Mouse (Mus musculus) midbrain, embryonic 14.5 days (tissue): ENCODE results near the gene Nol4l. TPM values are rescaled to one million over a fixed set of nuclear protein-coding genes. Genes with fewer than 3 reads are reported as not detected.

Source experiments
- ATAC-seq: fragments of 200-750 bp; cut with Nextera tagmentation; 2 replicates; pipeline ENCODE4 v1.8.0; 2017; ENCODE audit warnings: moderate number of reproducible peaks, moderate library complexity; ENCODE audit not compliant: low FRiP score, low TSS enrichment
- DNase-seq: peaks from one replicate; pipeline ENCODE4 v3.0.0-alpha.2; 2015
- H3K27ac ChIP-seq: fragments of 300-500 bp; sonication (generic); replicated peaks from 2 replicates; pipeline ENCODE4 v1.5.1; 2014; ENCODE audit warnings: mild to moderate bottlenecking, low read depth, low read length, moderate library complexity
- H3K27me3 ChIP-seq: fragments of 300-500 bp; sonication (generic); 2 replicates; pipeline ENCODE4 v1.6.1; 2014; ENCODE audit warnings: low read length, control low read depth, mixed read lengths; ENCODE audit not compliant: control insufficient read depth, insufficient read depth
- H3K36me3 ChIP-seq: fragments of 300-500 bp; sonication (generic); 2 replicates; pipeline ENCODE4 v1.6.1; 2014; ENCODE audit warnings: low read length, control low read depth; ENCODE audit not compliant: control insufficient read depth, insufficient read depth
- H3K4me1 ChIP-seq: fragments of 300-500 bp; sonication (generic); 2 replicates; pipeline ENCODE4 v1.6.1; 2014; ENCODE audit warnings: mild to moderate bottlenecking, antibody characterized with exemption, low read length, control low read depth; ENCODE audit not compliant: control insufficient read depth, insufficient read depth
- H3K4me2 ChIP-seq: fragments of 300-500 bp; sonication (generic); 2 replicates; pipeline ENCODE4 v1.6.1; 2014; ENCODE audit warnings: mild to moderate bottlenecking, low read length, moderate library complexity
- H3K4me3 ChIP-seq: fragments of 300-500 bp; sonication (generic); replicated peaks from 2 replicates; pipeline ENCODE4 v1.5.1; 2014; ENCODE audit warnings: low read depth, low read length
- H3K9ac ChIP-seq: fragments of 300-500 bp; sonication (generic); replicated peaks from 2 replicates; pipeline ENCODE4 v1.6.1; 2014; ENCODE audit warnings: mild to moderate bottlenecking, low read length, moderate library complexity
- H3K9me3 ChIP-seq: fragments of 300-500 bp; sonication (generic); 2 replicates; pipeline ENCODE4 v1.6.1; 2016; ENCODE audit warnings: low read length, control low read depth, mixed read lengths; ENCODE audit not compliant: control insufficient read depth
- WGBS: fragments of 180-500 bp; shearing (Covaris S2); extraction: QIAGEN DNeasy Blood & Tissue Kit; methylation state at CpG from one replicate; pipeline ENCODE4 v1.1.7; 2014; 5-methylcytosine and 5-hydroxymethylcytosine counted together
- polyA plus RNA-seq: library from polyadenylated mRNA; unstranded; fragments of >200 nt; fragmentation: Nextera tagmentation; extraction: Ambion mirVana; gene quantifications from 2 replicates; pipeline ENCODE4 v1.2.1, GENCODE M21; 2014

Nol4l gene
- polyA plus RNA-seq, 1 experiment from 2014 or later = 51.7 TPM

DNA sequence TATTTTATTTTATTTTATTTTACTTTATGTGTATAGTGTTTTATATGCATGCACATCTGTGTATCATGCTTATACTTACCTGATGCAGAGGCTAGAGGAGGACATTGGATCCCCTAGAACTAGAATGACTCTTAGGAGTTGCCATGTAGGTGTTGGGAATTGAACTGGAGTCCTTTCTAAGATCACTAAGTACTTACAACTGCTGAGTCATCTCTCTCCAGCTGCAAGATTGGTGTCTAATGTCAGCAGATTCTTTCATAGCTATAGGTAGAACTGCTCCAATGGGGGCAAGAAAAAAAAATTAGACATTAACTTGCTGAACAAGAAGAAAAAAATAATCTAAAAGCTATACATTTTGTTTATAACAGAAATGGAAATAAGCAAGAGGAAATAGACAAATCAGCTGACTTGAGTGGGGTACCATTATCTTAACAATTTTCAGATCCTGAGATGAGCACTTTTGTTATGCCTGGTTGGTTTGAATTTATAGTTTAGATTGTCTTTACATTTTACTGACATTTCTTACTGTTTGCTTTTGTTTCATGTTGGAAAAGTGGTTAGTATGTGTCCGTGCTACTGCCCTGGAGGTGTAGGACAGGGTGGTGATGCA, 168.6 kb downstream of the Nol4l start:
- WGBS = 96% methylated on average over 1 of the region's 1 CpGs
- no peak for ATAC-seq
- H3K36me3 ChIP-seq = peaks cover 77% of the 10 kb centered on the region

More for the DNA sequence above, 168.6 kb downstream of the Nol4l start:
- H3K4me3 ChIP-seq = no peak overlapping the region
- H3K27me3 ChIP-seq = no peaks in the 10 kb centered on the region
- no peak overlapping the region for H3K27ac ChIP-seq
- no peaks in the 10 kb centered on the region for H3K4me1 ChIP-seq
- no peaks in the 10 kb centered on the region for H3K9me3 ChIP-seq
- no peak overlapping the region for H3K4me2 ChIP-seq
- no peak for DNase-seq
- no peak overlapping the region for H3K9ac ChIP-seq

Other genes with a start within 250 kb of the Nol4l start
- gene Kif3b, start 238.6 kb downstream of the Nol4l start, polyA plus RNA-seq = 17.0 and 18.6 TPM in 2 replicates
- 13.4 and 17.1 TPM in 2 replicates for gene Asxl1, start 184.1 kb downstream of the Nol4l start, polyA plus RNA-seq
- not detected in 2 replicates for gene 4930404H24Rik, start 37.2 kb downstream of the Nol4l start, polyA plus RNA-seq
- gene Commd7, start 102.8 kb upstream of the Nol4l start, polyA plus RNA-seq = 76.0 and 92.8 TPM in 2 replicates
- gene Dnmt3b, start 119.5 kb upstream of the Nol4l start, polyA plus RNA-seq = 3.1 and 3.2 TPM in 2 replicates
- 0.17 TPM in 1 of 2 replicates, not detected in the other for gene Dnmt3c, start 166.7 kb upstream of the Nol4l start, polyA plus RNA-seq
- gene Mapre1, start 211.3 kb upstream of the Nol4l start, polyA plus RNA-seq = 369 and 443 TPM in 2 replicates
- not detected in 2 replicates for gene Efcab8, start 250.0 kb upstream of the Nol4l start, polyA plus RNA-seq